Mouse (Mus musculus) hindbrain, embryonic 12.5 days (tissue): ENCODE measurements at regions not wholly inside any gene's neighbourhood (a gene's known extent, or its start where the extent isn't known, plus 50 kb on each side); places are given as distances from the start of the nearest gene placed in this dataset.

ENCODE experiments used
- ATAC-seq: fragments of 200-750 bp; cut with Nextera tagmentation; 2 replicates; pipeline ENCODE4 v1.8.0; 2017; ENCODE audit warnings: moderate TSS enrichment; ENCODE audit not compliant: low FRiP score
- H3K27ac ChIP-seq: fragments of 300-500 bp; sonication (generic); 2 replicates; pipeline ENCODE4 v1.5.1; 2016; ENCODE audit warnings: mild to moderate bottlenecking
- H3K27me3 ChIP-seq: fragments of 300-500 bp; sonication (generic); 2 replicates; pipeline ENCODE4 v1.6.1; 2016; ENCODE audit warnings: mild to moderate bottlenecking
- H3K36me3 ChIP-seq: fragments of 300-500 bp; sonication (generic); 2 replicates; pipeline ENCODE4 v1.6.1; 2016; ENCODE audit warnings: mild to moderate bottlenecking
- H3K4me1 ChIP-seq: fragments of 300-500 bp; sonication (generic); 2 replicates; pipeline ENCODE4 v1.6.1; 2016
- H3K4me2 ChIP-seq: fragments of 300-500 bp; sonication (generic); replicated peaks from 2 replicates; pipeline ENCODE4 v1.6.1; 2016; ENCODE audit warnings: mild to moderate bottlenecking
- H3K4me3 ChIP-seq: fragments of 300-500 bp; sonication (generic); 2 replicates; pipeline ENCODE4 v1.5.1; 2016; ENCODE audit warnings: mild to moderate bottlenecking
- H3K9ac ChIP-seq: fragments of 300-500 bp; sonication (generic); 2 replicates; pipeline ENCODE4 v1.6.1; 2016; ENCODE audit warnings: mild to moderate bottlenecking, moderate library complexity
- H3K9me3 ChIP-seq: fragments of 300-500 bp; sonication (generic); replicated peaks from 2 replicates; pipeline ENCODE4 v1.6.1; 2016; ENCODE audit warnings: mild to moderate bottlenecking
- WGBS: fragments of 180-500 bp; shearing (Covaris S2); methylation state at CpG from one replicate; pipeline ENCODE4 v1.1.7; 2016; 5-methylcytosine and 5-hydroxymethylcytosine counted together

GRCm38 (mm10) chr5:129397311-129397710 is 103.7 kb upstream of the Sfswap start:
- Histone ChIP-seq H3K27me3 (0 out of 2 replicates have a peak, but pooled peaks cover 4% of the 10 kb centered on the region), H3K36me3 (no peaks in the 10 kb centered on the region), H3K4me1 (no peaks in the 10 kb centered on the region), H3K9ac (no peak overlapping the region), H3K9me3 (no peaks in the 10 kb centered on the region), H3K27ac (no peak overlapping the region), H3K4me3 (no peak overlapping the region), H3K4me2 (no peak overlapping the region)
- no peak for ATAC-seq
- 79% methylated on average over 1 of the region's 1 CpGs for WGBS

GRCm38 (mm10) chr5:129406259-129406658 is 94.8 kb upstream of the Sfswap start:
- Histone ChIP-seq H3K27ac (no peak overlapping the region), H3K4me2 (no peak overlapping the region), H3K9ac (no peak overlapping the region), H3K27me3 (no peaks in the 10 kb centered on the region), H3K4me3 (no peak overlapping the region), H3K36me3 (no peaks in the 10 kb centered on the region), H3K4me1 (peaks cover 6% of the 10 kb centered on the region; the same call in 1 of the 2 replicates), H3K9me3 (no peaks in the 10 kb centered on the region)
- ATAC-seq, result no peak
- 69% methylated on average over 4 of the region's 4 CpGs for WGBS

GRCm38 (mm10) chr5:129409440-129410004 is 91.5 kb upstream of the Sfswap start:
- Histone ChIP-seq H3K9me3 (no peaks in the 10 kb centered on the region), H3K4me1 (peaks cover 6% of the 10 kb centered on the region; the same call in 1 of the 2 replicates), H3K4me2 (no peak overlapping the region), H3K36me3 (no peaks in the 10 kb centered on the region), H3K9ac (no peak overlapping the region), H3K4me3 (no peak overlapping the region), H3K27ac (no peak overlapping the region), H3K27me3 (no peaks in the 10 kb centered on the region)
- no peak for ATAC-seq
- WGBS, result 68% methylated on average over 14 of the region's 14 CpGs

- no peaks in the 10 kb centered on the region for H3K36me3 ChIP-seq
- no peak overlapping the region for H3K9ac ChIP-seq
- no peak for ATAC-seq
- H3K4me3 ChIP-seq, result no peak overlapping the region
- no peak overlapping the region for H3K27ac ChIP-seq
- no peaks in the 10 kb centered on the region for H3K9me3 ChIP-seq
- peaks cover 13% of the 10 kb centered on the region; the same call in 1 of the 2 replicates for H3K4me1 ChIP-seq
- H3K4me2 ChIP-seq, result no peak overlapping the region
- no peaks in the 10 kb centered on the region for H3K27me3 ChIP-seq
- 90% methylated on average over 6 of the region's 6 CpGs for WGBS
Observed at GRCm38 (mm10) chr5:129412161-129412560, 88.9 kb upstream of the Sfswap start.

GRCm38 (mm10) chr5:129414960-129415706 is 85.9 kb upstream of the Sfswap start:
- Histone ChIP-seq H3K27ac (no peak overlapping the region; the same call in 1 of the 2 replicates), H3K9ac (no peak overlapping the region), H3K4me1 (peaks cover 11% of the 10 kb centered on the region; the same call in 1 of the 2 replicates), H3K4me3 (no peak overlapping the region), H3K36me3 (no peaks in the 10 kb centered on the region), H3K27me3 (no peaks in the 10 kb centered on the region), H3K4me2 (peak overlapping the region; percentile 8; the same call in 1 of the 2 replicates), H3K9me3 (no peaks in the 10 kb centered on the region)
- WGBS, result 44% methylated on average over 12 of the region's 12 CpGs
- ATAC-seq, result no peak

- Histone ChIP-seq H3K27ac (no peak overlapping the region), H3K9me3 (no peaks in the 10 kb centered on the region), H3K27me3 (no peaks in the 10 kb centered on the region), H3K4me3 (no peak overlapping the region), H3K4me1 (peaks cover 11% of the 10 kb centered on the region; the same call in 1 of the 2 replicates), H3K36me3 (no peaks in the 10 kb centered on the region), H3K4me2 (no peak overlapping the region), H3K9ac (no peak overlapping the region)
- WGBS, result 21% methylated on average over 3 of the region's 3 CpGs
- no peak for ATAC-seq
Observed at GRCm38 (mm10) chr5:129416425-129416824, 84.6 kb upstream of the Sfswap start.

GRCm38 (mm10) chr5:129417516-129417915 is 83.5 kb upstream of the Sfswap start:
- WGBS, result 86% methylated on average over 3 of the region's 3 CpGs
- no peaks in the 10 kb centered on the region for H3K9me3 ChIP-seq

GRCm38 (mm10) chr5:129420981-129421380 is 80.0 kb upstream of the Sfswap start:
- H3K4me3 ChIP-seq, result no peak overlapping the region
- WGBS, result 88% methylated on average over 2 of the region's 2 CpGs
- H3K4me2 ChIP-seq, result no peak overlapping the region
- H3K27me3 ChIP-seq, result no peaks in the 10 kb centered on the region
- H3K4me1 ChIP-seq, result 0 out of 2 replicates have a peak, but pooled peaks cover 4% of the 10 kb centered on the region
- no peak overlapping the region for H3K27ac ChIP-seq
- no peak for ATAC-seq
- no peaks in the 10 kb centered on the region for H3K9me3 ChIP-seq
- H3K36me3 ChIP-seq, result no peaks in the 10 kb centered on the region
- H3K9ac ChIP-seq, result no peak overlapping the region

More at GRCm38 (mm10) chr5:129417516-129417915, 83.5 kb upstream of the Sfswap start:
- Histone ChIP-seq H3K4me2 (no peak overlapping the region), H3K4me1 (peaks cover 11% of the 10 kb centered on the region; the same call in 1 of the 2 replicates), H3K9ac (no peak overlapping the region), H3K36me3 (no peaks in the 10 kb centered on the region), H3K27me3 (no peaks in the 10 kb centered on the region), H3K27ac (no peak overlapping the region), H3K4me3 (no peak overlapping the region)
- no peak for ATAC-seq

- Histone ChIP-seq H3K9ac (no peak overlapping the region), H3K4me2 (no peak overlapping the region), H3K9me3 (no peaks in the 10 kb centered on the region), H3K27ac (no peak overlapping the region), H3K27me3 (no peaks in the 10 kb centered on the region), H3K36me3 (no peaks in the 10 kb centered on the region), H3K4me1 (peaks cover 26% of the 10 kb centered on the region), H3K4me3 (no peak overlapping the region)
- ATAC-seq, result no peak
Observed at GRCm38 (mm10) chr5:129429897-129430296, 71.1 kb upstream of the Sfswap start.

- ATAC-seq, result no peak
- Histone ChIP-seq H3K9me3 (no peaks in the 10 kb centered on the region), H3K4me2 (no peak overlapping the region), H3K27me3 (no peaks in the 10 kb centered on the region), H3K9ac (no peak overlapping the region), H3K4me3 (no peak overlapping the region), H3K4me1 (peaks cover 26% of the 10 kb centered on the region), H3K27ac (no peak overlapping the region), H3K36me3 (no peaks in the 10 kb centered on the region)
- WGBS, result 74% methylated on average over 3 of the region's 3 CpGs
Observed at GRCm38 (mm10) chr5:129430330-129430729, 70.7 kb upstream of the Sfswap start.

GRCm38 (mm10) chr5:129449931-129450573 is 51.0 kb upstream of the Sfswap start:
- no peak overlapping the region for H3K27ac ChIP-seq
- no peak for ATAC-seq
- H3K4me1 ChIP-seq, result peaks cover 11% of the 10 kb centered on the region

More at GRCm38 (mm10) chr5:129449931-129450573, 51.0 kb upstream of the Sfswap start:
- H3K27me3 ChIP-seq, result no peaks in the 10 kb centered on the region
- H3K36me3 ChIP-seq, result no peaks in the 10 kb centered on the region
- no peak overlapping the region for H3K4me2 ChIP-seq
- no peak overlapping the region for H3K4me3 ChIP-seq
- WGBS, result 56% methylated on average over 7 of the region's 7 CpGs
- H3K9ac ChIP-seq, result no peak overlapping the region
- H3K9me3 ChIP-seq, result no peaks in the 10 kb centered on the region
